Mouse (Mus musculus) right cerebral cortex, postnatal 25 days (tissue): ENCODE measurements around the gene Fis1.

Experiments
- DNase-seq: peaks from one replicate; pipeline ENCODE4 v3.0.0; 2022

The Fis1 gene

GRCm38 (mm10) chr5:136973670-136974069, 20.6 kb downstream of the Fis1 start:
- no peak for DNase-seq

GRCm38 (mm10) chr5:136977769-136978168, 24.7 kb downstream of the Fis1 start:
- DNase-seq: no peak

- DNase-seq: no peak
These were observed 26.7 kb downstream of the Fis1 start for GRCm38 (mm10) chr5:136979762-136980161.

- DNase-seq: no peak
These were observed 27.9 kb downstream of the Fis1 start for GRCm38 (mm10) chr5:136980974-136981373.

GRCm38 (mm10) chr5:136982338-136982930, 29.4 kb downstream of the Fis1 start:
- DNase-seq: no peak

- DNase-seq: no peak
These were observed 31.8 kb downstream of the Fis1 start for GRCm38 (mm10) chr5:136984828-136985227.

GRCm38 (mm10) chr5:136986695-136987137, 33.6 kb downstream of the Fis1 start, which contains the start of gene Plod3:
Plod3 (plus strand) TSS chr5:136987019.
- peak; percentile 94 for DNase-seq

GRCm38 (mm10) chr5:136987138-136987933, 34.3 kb downstream of the Fis1 start:
- DNase-seq: peak; percentile 83

- no peak for DNase-seq
These were observed 34.8 kb downstream of the Fis1 start, which contains the start of gene Znhit1 for GRCm38 (mm10) chr5:136987934-136988271. Znhit1 (minus strand) TSS chr5:136988021.

GRCm38 (mm10) chr5:136988420-136988819, 35.3 kb downstream of the Fis1 start:
- peak; percentile 40 for DNase-seq

GRCm38 (mm10) chr5:136989801-136990200, 36.7 kb downstream of the Fis1 start:
- DNase-seq: no peak

GRCm38 (mm10) chr5:136999449-136999848, 46.4 kb downstream of the Fis1 start:
- DNase-seq: no peak

- no peak for DNase-seq
These were observed 47.5 kb downstream of the Fis1 start for GRCm38 (mm10) chr5:137000612-137001011.

GRCm38 (mm10) chr5:137007276-137007675, 54.2 kb downstream of the Fis1 start:
- no peak for DNase-seq

- DNase-seq: peak; percentile 40
These were observed 56.9 kb downstream of the Fis1 start for GRCm38 (mm10) chr5:137009988-137010387.

GRCm38 (mm10) chr5:137012401-137012950, 59.4 kb downstream of the Fis1 start:
- DNase-seq: no peak
